Mouse (Mus musculus): ENCODE measurements at regions not wholly inside any gene's neighbourhood (a gene's known extent, or its start where the extent isn't known, plus 50 kb on each side); places are given as distances from the start of the nearest gene placed in this dataset.

DNA sequence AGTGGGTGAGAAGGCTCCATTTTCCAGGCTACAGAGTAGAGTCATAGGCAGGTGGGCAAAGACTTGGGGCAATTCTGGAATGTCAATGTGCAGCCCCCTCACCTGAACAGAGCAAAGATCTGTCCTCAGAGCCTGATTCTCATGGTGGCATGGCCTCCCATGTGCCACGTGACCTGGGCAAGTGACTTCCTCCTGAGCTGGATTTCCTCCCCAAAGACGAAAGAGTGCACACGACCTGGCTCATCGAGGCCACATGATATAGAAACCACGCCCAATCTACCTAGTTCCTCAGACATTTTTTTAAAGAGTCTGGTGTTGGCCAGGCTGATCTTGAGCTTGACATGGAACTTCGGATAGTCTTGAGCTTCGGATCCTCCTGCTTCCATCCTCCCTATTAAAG is 139.5 kb upstream of the Tle3 start:
- peaks cover 28% of the 10 kb centered on the region for H3K4me1 ChIP-seq (replicated peaks; ENCODE audit: low read depth, low read length)
- TF ChIP-seq CTCF (conservative IDR thresholded peaks at IDR 0.05; ENCODE audit: low read length) (no peak), POU5F1 (IDR thresholded peaks at IDR 0.05; ENCODE audit: borderline replicate concordance, low read length) (no peak), NANOG (IDR thresholded peaks at IDR 0.05; ENCODE audit: borderline replicate concordance, low read length) (no peak)
- no peak overlapping the region for H3K4me3 ChIP-seq (replicated peaks; ENCODE audit: low read length)
- H3K36me3 ChIP-seq (ENCODE audit: insufficient read depth, low read length) = no peaks in the 10 kb centered on the region
- H3K27me3 ChIP-seq (ENCODE audit: insufficient read depth, low read length) = peaks cover 11% of the 10 kb centered on the region
- H3K9me3 ChIP-seq (ENCODE audit: low read length) = no peaks in the 10 kb centered on the region

DNA sequence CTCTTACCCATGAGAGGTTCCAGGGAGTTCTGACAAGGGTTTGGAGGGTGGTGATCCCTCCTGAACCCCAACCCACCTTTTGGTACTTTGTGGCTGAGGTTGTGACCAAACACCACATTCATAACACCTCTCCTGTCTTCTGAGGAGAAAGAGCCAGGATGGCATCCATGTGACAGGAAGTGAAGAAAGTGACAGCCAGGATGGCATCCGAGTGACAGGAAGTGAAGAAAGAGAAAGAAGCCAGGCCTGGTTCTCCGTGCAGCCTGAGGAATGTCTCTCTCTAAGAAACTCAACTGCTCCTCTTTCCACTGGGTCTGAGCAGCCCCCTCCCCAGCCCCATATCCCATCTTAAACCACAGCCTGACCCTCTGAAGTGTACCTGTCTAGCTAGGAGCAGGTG is 138.9 kb upstream of the Tle3 start:
- no peak for TF ChIP-seq NANOG (IDR thresholded peaks at IDR 0.05; ENCODE audit: borderline replicate concordance, low read length)
- no peak for TF ChIP-seq POU5F1 (IDR thresholded peaks at IDR 0.05; ENCODE audit: borderline replicate concordance, low read length)
- TF ChIP-seq CTCF (conservative IDR thresholded peaks at IDR 0.05; ENCODE audit: low read length) = no peak
- no peaks in the 10 kb centered on the region for H3K36me3 ChIP-seq (ENCODE audit: insufficient read depth, low read length)
- no peak overlapping the region for H3K4me3 ChIP-seq (replicated peaks; ENCODE audit: low read length)

DNA sequence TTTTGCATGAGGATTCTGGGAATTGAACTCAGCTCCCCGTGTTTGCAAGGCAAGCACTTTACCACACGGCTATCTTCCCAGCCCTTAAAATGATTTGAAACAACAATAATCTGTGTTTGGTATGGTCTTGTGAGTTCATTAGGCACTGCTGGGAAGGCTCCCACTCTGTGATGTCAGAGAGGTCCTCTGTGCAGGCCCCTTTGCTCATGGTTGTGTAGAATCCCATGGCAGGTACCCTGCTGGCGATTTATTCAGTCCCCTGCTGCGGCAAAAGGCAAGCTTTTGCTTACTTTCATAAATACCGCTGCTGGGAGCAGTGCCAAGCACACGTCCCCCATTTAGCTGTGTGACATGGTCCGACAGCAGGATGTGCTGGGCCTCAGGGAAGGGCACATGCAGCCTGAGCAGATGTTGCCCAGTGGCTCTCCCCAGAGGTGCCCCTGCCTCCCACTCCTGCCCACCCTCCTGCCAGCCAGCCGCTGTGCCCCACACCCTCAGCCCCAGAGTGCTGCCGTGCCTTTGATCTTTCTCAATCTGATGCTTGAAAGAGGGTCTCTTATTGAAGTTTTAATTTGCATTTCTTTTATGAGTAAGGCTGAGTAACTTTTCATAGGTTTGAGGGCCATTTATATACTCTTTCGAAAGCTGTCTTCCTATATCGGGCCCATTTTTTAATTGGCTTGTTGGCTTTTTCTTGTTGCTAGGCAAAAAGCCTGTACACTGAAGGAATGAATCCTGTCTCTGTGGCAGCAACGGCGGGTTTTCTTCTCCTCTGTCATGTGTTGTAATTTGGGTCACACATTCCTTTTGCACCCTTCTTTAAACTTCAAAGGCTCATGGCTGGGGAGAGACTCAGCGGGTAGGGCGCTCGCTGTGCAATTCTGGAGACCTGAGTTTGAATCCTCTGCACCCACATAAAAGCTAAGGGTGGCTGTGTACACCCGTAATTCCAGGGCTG is 136.2 kb upstream of the Tle3 start:
- Histone ChIP-seq H3K4me1 (replicated peaks; ENCODE audit: low read depth, low read length) (peaks cover 12% of the 10 kb centered on the region), H3K36me3 (ENCODE audit: insufficient read depth, low read length) (no peaks in the 10 kb centered on the region), H3K27me3 (ENCODE audit: insufficient read depth, low read length) (peaks cover 17% of the 10 kb centered on the region), H3K4me3 (replicated peaks; ENCODE audit: low read length) (no peak overlapping the region), H3K9me3 (ENCODE audit: low read length) (no peaks in the 10 kb centered on the region)
- TF ChIP-seq POU5F1 (IDR thresholded peaks at IDR 0.05; ENCODE audit: borderline replicate concordance, low read length) = no peak
- TF ChIP-seq CTCF (conservative IDR thresholded peaks at IDR 0.05; ENCODE audit: low read length) = no peak
- no peak for TF ChIP-seq NANOG (IDR thresholded peaks at IDR 0.05; ENCODE audit: borderline replicate concordance, low read length)

More for the DNA sequence above, 138.9 kb upstream of the Tle3 start:
- H3K9me3 ChIP-seq (ENCODE audit: low read length) = no peaks in the 10 kb centered on the region
- peaks cover 21% of the 10 kb centered on the region for H3K4me1 ChIP-seq (replicated peaks; ENCODE audit: low read depth, low read length)
- peaks cover 15% of the 10 kb centered on the region for H3K27me3 ChIP-seq (ENCODE audit: insufficient read depth, low read length)

DNA sequence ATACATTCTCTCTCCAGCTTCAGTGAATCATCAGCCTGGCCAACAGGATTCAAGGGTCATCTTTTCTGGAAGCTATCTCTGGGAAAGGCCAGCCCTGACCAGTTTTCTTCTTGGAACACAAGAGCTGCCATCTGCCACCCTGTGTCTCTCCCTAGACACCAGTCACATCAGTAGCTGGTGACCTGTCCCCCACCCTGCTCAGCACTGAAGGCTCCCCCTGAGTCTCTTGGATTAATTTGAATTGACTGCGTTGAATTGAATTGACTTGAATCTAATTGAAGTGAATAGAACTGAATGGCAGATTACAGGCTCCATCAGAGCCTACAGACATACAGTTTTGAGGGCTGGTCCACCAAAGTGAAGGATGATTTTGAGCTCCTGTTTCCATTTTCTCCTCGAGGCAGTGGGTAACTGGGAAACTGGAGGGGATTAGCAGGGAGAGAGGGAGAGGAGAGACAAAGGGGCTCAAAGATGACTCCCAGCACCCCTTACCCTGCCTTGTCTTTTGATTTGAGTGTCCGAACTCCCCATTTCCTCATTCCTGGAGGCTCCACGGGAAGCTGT is 133.4 kb upstream of the Tle3 start:
- Histone ChIP-seq H3K27me3 (ENCODE audit: insufficient read depth, low read length) (peaks cover 13% of the 10 kb centered on the region), H3K9me3 (ENCODE audit: low read length) (no peaks in the 10 kb centered on the region), H3K36me3 (ENCODE audit: insufficient read depth, low read length) (no peaks in the 10 kb centered on the region), H3K4me3 (replicated peaks; ENCODE audit: low read length) (no peak overlapping the region), H3K4me1 (replicated peaks; ENCODE audit: low read depth, low read length) (peaks cover 17% of the 10 kb centered on the region)
- TF ChIP-seq POU5F1 (IDR thresholded peaks at IDR 0.05; ENCODE audit: borderline replicate concordance, low read length) (no peak), NANOG (IDR thresholded peaks at IDR 0.05; ENCODE audit: borderline replicate concordance, low read length) (no peak), CTCF (conservative IDR thresholded peaks at IDR 0.05; ENCODE audit: low read length) (no peak)

GRCm38 (mm10) chr9:61239328-61239727 is 132.8 kb upstream of the Tle3 start:
- Histone ChIP-seq H3K4me1 (replicated peaks; ENCODE audit: low read depth, low read length) (peaks cover 17% of the 10 kb centered on the region), H3K27me3 (ENCODE audit: insufficient read depth, low read length) (peaks cover 13% of the 10 kb centered on the region), H3K4me3 (replicated peaks; ENCODE audit: low read length) (no peak overlapping the region), H3K9me3 (ENCODE audit: low read length) (no peaks in the 10 kb centered on the region), H3K36me3 (ENCODE audit: insufficient read depth, low read length) (no peaks in the 10 kb centered on the region)
- TF ChIP-seq CTCF (conservative IDR thresholded peaks at IDR 0.05; ENCODE audit: low read length) (no peak), NANOG (IDR thresholded peaks at IDR 0.05; ENCODE audit: borderline replicate concordance, low read length) (no peak), POU5F1 (IDR thresholded peaks at IDR 0.05; ENCODE audit: borderline replicate concordance, low read length) (no peak)

DNA sequence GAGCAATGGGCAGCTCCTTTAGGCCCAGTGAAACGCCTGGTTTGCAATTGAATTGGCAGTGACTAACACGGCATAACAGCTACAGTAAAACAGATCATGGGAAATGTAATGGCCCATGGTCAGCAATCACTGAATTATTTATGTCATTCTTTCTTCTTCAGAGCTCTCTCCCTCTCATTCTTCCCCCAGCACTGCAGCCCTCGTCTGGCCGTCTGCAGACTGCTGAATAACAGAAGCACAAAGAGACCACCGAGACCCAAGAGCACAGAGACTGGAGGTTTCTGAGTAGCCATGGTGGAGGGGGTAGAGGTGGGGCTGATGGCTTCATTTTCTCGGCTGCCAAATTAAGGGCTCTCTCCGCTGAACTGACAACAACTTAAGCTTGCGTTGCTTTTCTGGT is 130.7 kb upstream of the Tle3 start:
- TF ChIP-seq NANOG (IDR thresholded peaks at IDR 0.05; ENCODE audit: borderline replicate concordance, low read length) (no peak), CTCF (conservative IDR thresholded peaks at IDR 0.05; ENCODE audit: low read length) (no peak), POU5F1 (IDR thresholded peaks at IDR 0.05; ENCODE audit: borderline replicate concordance, low read length) (no peak)
- peaks cover 13% of the 10 kb centered on the region for H3K27me3 ChIP-seq (ENCODE audit: insufficient read depth, low read length)
- no peaks in the 10 kb centered on the region for H3K9me3 ChIP-seq (ENCODE audit: low read length)
- H3K4me3 ChIP-seq (replicated peaks; ENCODE audit: low read length) = no peak overlapping the region
- peaks cover 17% of the 10 kb centered on the region for H3K4me1 ChIP-seq (replicated peaks; ENCODE audit: low read depth, low read length)
- no peaks in the 10 kb centered on the region for H3K36me3 ChIP-seq (ENCODE audit: insufficient read depth, low read length)

GRCm38 (mm10) chr9:61242167-61242860 is 129.9 kb upstream of the Tle3 start:
- H3K9me3 ChIP-seq (ENCODE audit: low read length) = no peaks in the 10 kb centered on the region
- H3K4me3 ChIP-seq (replicated peaks; ENCODE audit: low read length) = no peak overlapping the region
- H3K4me1 ChIP-seq (replicated peaks; ENCODE audit: low read depth, low read length) = peaks cover 17% of the 10 kb centered on the region
- TF ChIP-seq NANOG (IDR thresholded peaks at IDR 0.05; ENCODE audit: borderline replicate concordance, low read length) (no peak), POU5F1 (IDR thresholded peaks at IDR 0.05; ENCODE audit: borderline replicate concordance, low read length) (no peak), CTCF (conservative IDR thresholded peaks at IDR 0.05; ENCODE audit: low read length) (no peak)
- peaks cover 9% of the 10 kb centered on the region for H3K27me3 ChIP-seq (ENCODE audit: insufficient read depth, low read length)
- H3K36me3 ChIP-seq (ENCODE audit: insufficient read depth, low read length) = no peaks in the 10 kb centered on the region

- H3K36me3 ChIP-seq (ENCODE audit: insufficient read depth, low read length) = no peaks in the 10 kb centered on the region
- H3K27me3 ChIP-seq (ENCODE audit: insufficient read depth, low read length) = peaks cover 3% of the 10 kb centered on the region; the same call in 1 of the 2 replicates
- no peak overlapping the region for H3K4me3 ChIP-seq (replicated peaks; ENCODE audit: low read length)
- peaks cover 17% of the 10 kb centered on the region for H3K4me1 ChIP-seq (replicated peaks; ENCODE audit: low read depth, low read length)
- TF ChIP-seq NANOG (IDR thresholded peaks at IDR 0.05; ENCODE audit: borderline replicate concordance, low read length) = no peak
- no peak for TF ChIP-seq POU5F1 (IDR thresholded peaks at IDR 0.05; ENCODE audit: borderline replicate concordance, low read length)
- TF ChIP-seq CTCF (conservative IDR thresholded peaks at IDR 0.05; ENCODE audit: low read length) = no peak
- no peaks in the 10 kb centered on the region for H3K9me3 ChIP-seq (ENCODE audit: low read length)
Observed at GRCm38 (mm10) chr9:61243289-61243688, 128.9 kb upstream of the Tle3 start.
